Mouse (Mus musculus) embryonic facial prominence, embryonic 14.5 days (tissue): ENCODE data around the gene Asna1. TPM values are rescaled to one million over a fixed set of nuclear protein-coding genes. Genes with fewer than 3 reads are reported as not detected.

Source experiments
- ATAC-seq: fragments of 200-750 bp; cut with Nextera tagmentation; 2 replicates; pipeline ENCODE4 v1.8.0; 2017; ENCODE audit warnings: low read depth, moderate number of reproducible peaks, moderate TSS enrichment
- DNase-seq: peaks from one replicate; pipeline ENCODE4 v3.0.0-alpha.2; 2015; ENCODE audit warnings: low spot score
- H3K27ac ChIP-seq: fragments of 300-500 bp; sonication (generic); replicated peaks from 2 replicates; pipeline ENCODE4 v1.5.1; 2014; ENCODE audit warnings: low read depth, mild to moderate bottlenecking, low read length, moderate library complexity
- H3K27me3 ChIP-seq: fragments of 300-500 bp; sonication (generic); replicated peaks from 2 replicates; pipeline ENCODE4 v1.6.1; 2014; ENCODE audit warnings: low read length; ENCODE audit not compliant: control insufficient read depth, insufficient read depth
- H3K36me3 ChIP-seq: fragments of 300-500 bp; sonication (generic); 2 replicates; pipeline ENCODE4 v1.6.1; 2014; ENCODE audit warnings: low read length, mixed read lengths; ENCODE audit not compliant: control insufficient read depth, insufficient read depth
- H3K4me1 ChIP-seq: fragments of 300-500 bp; sonication (generic); 2 replicates; pipeline ENCODE4 v1.6.1; 2014; ENCODE audit warnings: antibody characterized with exemption, low read length; ENCODE audit not compliant: control insufficient read depth, insufficient read depth
- H3K4me2 ChIP-seq: fragments of 300-500 bp; sonication (generic); 2 replicates; pipeline ENCODE4 v1.6.1; 2014; ENCODE audit warnings: low read depth, mild to moderate bottlenecking, low read length, moderate library complexity, mixed read lengths
- H3K4me3 ChIP-seq: fragments of 300-500 bp; sonication (generic); 2 replicates; pipeline ENCODE4 v1.5.1; 2014; ENCODE audit warnings: low read depth, mild to moderate bottlenecking, low read length
- H3K9ac ChIP-seq: fragments of 300-500 bp; sonication (generic); 2 replicates; pipeline ENCODE4 v1.6.1; 2014; ENCODE audit warnings: low read depth, mild to moderate bottlenecking, low read length, moderate library complexity, mixed read lengths
- H3K9me3 ChIP-seq: fragments of 300-500 bp; sonication (generic); 2 replicates; pipeline ENCODE4 v1.6.1; 2016; ENCODE audit warnings: low read length; ENCODE audit not compliant: control insufficient read depth
- WGBS: fragments of 180-500 bp; shearing (Covaris S2); extraction: QIAGEN DNeasy Blood & Tissue Kit; methylation state at CpG from one replicate; pipeline ENCODE4 v1.1.7; 2014; 5-methylcytosine and 5-hydroxymethylcytosine counted together
- polyA plus RNA-seq: library from polyadenylated mRNA; unstranded; fragments of >200 nt; fragmentation: Nextera tagmentation; extraction: Ambion mirVana; gene quantifications from 2 replicates; pipeline ENCODE4 v1.2.1, GENCODE M21; 2014

Gene Asna1
- polyA plus RNA-seq, 1 experiment from 2014 or later, result 97.3 TPM

- Histone ChIP-seq H3K9ac (no peak overlapping the region), H3K4me3 (no peak overlapping the region), H3K4me2 (no peak overlapping the region), H3K36me3 (peaks cover 30% of the 10 kb centered on the region), H3K27me3 (no peaks in the 10 kb centered on the region), H3K9me3 (no peaks in the 10 kb centered on the region), H3K27ac (no peak overlapping the region), H3K4me1 (peaks cover 6% of the 10 kb centered on the region)
- DNase-seq, result no peak
- 83% methylated on average over 2 of the region's 2 CpGs for WGBS
- ATAC-seq, result no peak
Observed at GRCm38 (mm10) chr8:85067155-85067554, 42.1 kb upstream of the Asna1 start.

- Histone ChIP-seq H3K4me2 (no peak overlapping the region), H3K27me3 (no peaks in the 10 kb centered on the region), H3K36me3 (peaks cover 30% of the 10 kb centered on the region), H3K27ac (no peak overlapping the region), H3K9ac (no peak overlapping the region), H3K9me3 (no peaks in the 10 kb centered on the region), H3K4me1 (peaks cover 8% of the 10 kb centered on the region), H3K4me3 (no peak overlapping the region)
- DNase-seq (no peak), ATAC-seq (no peak)
- WGBS, result 31% methylated on average over 2 of the region's 2 CpGs
Observed at GRCm38 (mm10) chr8:85065213-85065612, 40.1 kb upstream of the Asna1 start.

- peaks cover 8% of the 10 kb centered on the region for H3K4me1 ChIP-seq
- ATAC-seq (no peak), DNase-seq (no peak)
- H3K4me2 ChIP-seq, result no peak overlapping the region
- H3K4me3 ChIP-seq, result no peak overlapping the region
- no peak overlapping the region for H3K9ac ChIP-seq
- H3K9me3 ChIP-seq, result no peaks in the 10 kb centered on the region
- no peak overlapping the region for H3K27ac ChIP-seq
- peaks cover 30% of the 10 kb centered on the region for H3K36me3 ChIP-seq
- whole genome bisulfite sequencing, result 92% methylated on average over 4 of the region's 4 CpGs
- H3K27me3 ChIP-seq, result no peaks in the 10 kb centered on the region
Observed at GRCm38 (mm10) chr8:85062603-85063002, 37.5 kb upstream of the Asna1 start.

GRCm38 (mm10) chr8:85059879-85060616, 35.0 kb upstream of the Asna1 start, which contains the start of gene Fbxw9:
Gene Fbxw9, plus strand, starts transcription at chr8:85060055.
- H3K9ac ChIP-seq, result peak within 1 kb of the TSS; percentile 66
- DNase-seq (peak; percentile 95), ATAC-seq (peak; percentile 92)
- H3K9me3 ChIP-seq, result no peaks in the 10 kb centered on the region
- H3K27ac ChIP-seq, result peak within 1 kb of the TSS; percentile 44; the same call in 1 of the 2 replicates
- WGBS, result under 1% methylated on average over 45 of the region's 53 CpGs
- H3K27me3 ChIP-seq, result no peaks in the 10 kb centered on the region
- peaks cover 8% of the 10 kb centered on the region for H3K4me1 ChIP-seq
- H3K36me3 ChIP-seq, result peaks cover 24% of the 10 kb centered on the region
- peak within 1 kb of the TSS; percentile 91 for H3K4me2 ChIP-seq
- H3K4me3 ChIP-seq, result peak within 1 kb of the TSS; percentile 58

- WGBS, result 84% methylated on average over 7 of the region's 7 CpGs
- ATAC-seq, result no peak
- peaks cover 45% of the 10 kb centered on the region for H3K36me3 ChIP-seq
Observed at GRCm38 (mm10) chr8:85057367-85057766, 32.3 kb upstream of the Asna1 start.

GRCm38 (mm10) chr8:85043619-85044018, 18.5 kb upstream of the Asna1 start:
- Histone ChIP-seq H3K27ac (no peak overlapping the region), H3K9me3 (no peaks in the 10 kb centered on the region), H3K4me3 (no peak overlapping the region), H3K4me1 (peaks cover 4% of the 10 kb centered on the region; the same call in 1 of the 2 replicates), H3K4me2 (no peak overlapping the region), H3K27me3 (no peaks in the 10 kb centered on the region), H3K36me3 (peaks cover 87% of the 10 kb centered on the region), H3K9ac (no peak overlapping the region)
- no peak for ATAC-seq
- WGBS, result 86% methylated on average over 6 of the region's 6 CpGs
- DNase-seq, result no peak

More at GRCm38 (mm10) chr8:85057367-85057766, 32.3 kb upstream of the Asna1 start:
- H3K4me3 ChIP-seq, result no peak overlapping the region
- H3K9ac ChIP-seq, result no peak overlapping the region
- H3K27me3 ChIP-seq, result no peaks in the 10 kb centered on the region
- H3K4me1 ChIP-seq, result peaks cover 8% of the 10 kb centered on the region
- H3K27ac ChIP-seq, result no peak overlapping the region
- H3K4me2 ChIP-seq, result no peak overlapping the region
- no peaks in the 10 kb centered on the region for H3K9me3 ChIP-seq
- no peak for DNase-seq

GRCm38 (mm10) chr8:85037681-85038531, 12.8 kb upstream of the Asna1 start:
- peak; percentile 3; the same call in 1 of the 2 replicates for ATAC-seq
- Histone ChIP-seq H3K4me3 (peak overlapping the region; percentile 80), H3K9ac (peak overlapping the region; percentile 87)

GRCm38 (mm10) chr8:85037366-85037680, 12.2 kb upstream of the Asna1 start:
- WGBS, result under 1% methylated on average over 14 of the region's 14 CpGs
- peak overlapping the region; percentile 87 for H3K9ac ChIP-seq

More at GRCm38 (mm10) chr8:85037681-85038531, 12.8 kb upstream of the Asna1 start:
- Histone ChIP-seq H3K27ac (peak overlapping the region; percentile 100), H3K9me3 (no peaks in the 10 kb centered on the region), H3K4me1 (peaks cover 18% of the 10 kb centered on the region), H3K36me3 (peaks cover 41% of the 10 kb centered on the region), H3K4me2 (peak overlapping the region; percentile 91), H3K27me3 (no peaks in the 10 kb centered on the region)
- DNase-seq, result peak; percentile 69
- WGBS, result 2% methylated on average over 41 of the region's 57 CpGs

More at GRCm38 (mm10) chr8:85037366-85037680, 12.2 kb upstream of the Asna1 start:
- Histone ChIP-seq H3K36me3 (peaks cover 41% of the 10 kb centered on the region), H3K9me3 (no peaks in the 10 kb centered on the region), H3K27ac (peak overlapping the region; percentile 100), H3K27me3 (no peaks in the 10 kb centered on the region), H3K4me1 (peaks cover 18% of the 10 kb centered on the region), H3K4me3 (peak overlapping the region; percentile 80), H3K4me2 (peak overlapping the region; percentile 91)
- ATAC-seq (peak; percentile 69), DNase-seq (peak; percentile 83)
